Mouse (Mus musculus) gonadal fat pad, adult 2 months (tissue): ENCODE data around the gene Anks1b. TPM values are rescaled to one million over a fixed set of nuclear protein-coding genes. Genes with fewer than 3 reads are reported as not detected.

Experiments used
- DNase-seq: peaks from one replicate; pipeline ENCODE4 v3.0.0-alpha.2; 2012; ENCODE audit warnings: low read depth
- polyA plus RNA-seq: library from polyadenylated mRNA; depleted of rRNA; stranded (reverse); fragments of >200 nt; gene quantifications from 2 replicates; pipeline ENCODE4 v1.2.3, GENCODE M21; 2012; rRNA removed

The Anks1b gene
- 4.0 and 5.1 TPM in 2 replicates for polyA plus RNA-seq

GRCm38 (mm10) chr10:89873146-89873950, at the start of gene Anks1b:
Gene Anks1b, plus strand, starts transcription at chr10:89873509.
- DNase-seq, result no peak

GRCm38 (mm10) chr10:89823906-89824305, 49.4 kb upstream of the Anks1b start:
- DNase-seq, result no peak

- DNase-seq, result no peak
Measured at GRCm38 (mm10) chr10:89826896-89827295, 46.4 kb upstream of the Anks1b start.

- DNase-seq, result no peak
Measured at GRCm38 (mm10) chr10:89832334-89832733, 41.0 kb upstream of the Anks1b start.

- no peak for DNase-seq
Measured at GRCm38 (mm10) chr10:89833166-89833565, 40.1 kb upstream of the Anks1b start.

GRCm38 (mm10) chr10:89837476-89837875, 35.8 kb upstream of the Anks1b start:
- DNase-seq, result no peak

- DNase-seq, result no peak
Measured at GRCm38 (mm10) chr10:89838834-89839233, 34.5 kb upstream of the Anks1b start.

- DNase-seq, result no peak
Measured at GRCm38 (mm10) chr10:89850951-89851350, 22.4 kb upstream of the Anks1b start.

GRCm38 (mm10) chr10:89855251-89855875, 17.9 kb upstream of the Anks1b start:
- no peak for DNase-seq

- DNase-seq, result no peak
Measured at GRCm38 (mm10) chr10:89856286-89856685, 17.0 kb upstream of the Anks1b start.

GRCm38 (mm10) chr10:89868211-89868610, 5.1 kb upstream of the Anks1b start:
- no peak for DNase-seq

- DNase-seq, result no peak
Measured at GRCm38 (mm10) chr10:89868836-89869235, 4.5 kb upstream of the Anks1b start.

- no peak for DNase-seq
Measured at GRCm38 (mm10) chr10:89872501-89873145, 686 bp upstream of the Anks1b start.

GRCm38 (mm10) chr10:89874036-89874435, 727 bp downstream of the Anks1b start:
- no peak for DNase-seq

- DNase-seq, result no peak
Measured at GRCm38 (mm10) chr10:89883561-89883960, 10.3 kb downstream of the Anks1b start.

GRCm38 (mm10) chr10:89902720-89903337, 29.5 kb downstream of the Anks1b start:
- no peak for DNase-seq

- DNase-seq, result no peak
Measured at GRCm38 (mm10) chr10:89911889-89912288, 38.6 kb downstream of the Anks1b start.

GRCm38 (mm10) chr10:89913174-89913573, 39.9 kb downstream of the Anks1b start:
- DNase-seq, result no peak

- DNase-seq, result no peak
Measured at GRCm38 (mm10) chr10:89917141-89917540, 43.8 kb downstream of the Anks1b start.

- no peak for DNase-seq
Measured at GRCm38 (mm10) chr10:89921965-89922364, 48.7 kb downstream of the Anks1b start.

- DNase-seq, result no peak
Measured at GRCm38 (mm10) chr10:89942180-89942579, 68.9 kb downstream of the Anks1b start.

GRCm38 (mm10) chr10:89946636-89947349, 73.5 kb downstream of the Anks1b start:
- DNase-seq, result no peak
